Mouse (Mus musculus) embryonic facial prominence, embryonic 12.5 days (tissue): ENCODE measurements around the gene Ppp6r2. TPM values are rescaled to one million over a fixed set of nuclear protein-coding genes. Genes with fewer than 3 reads are reported as not detected.

Experiments
- microRNA-seq: library from miRNA; unstranded; fragments of <30 nt; microRNA quantifications from one replicate; pipeline ENCODE4, GENCODE M21; 2017
- polyA plus RNA-seq: library from polyadenylated mRNA; unstranded; fragments of >200 nt; fragmentation: Nextera tagmentation; extraction: Ambion mirVana; gene quantifications from 2 replicates; pipeline ENCODE4 v1.2.1, GENCODE M21; 2016

Gene Ppp6r2
- polyA plus RNA-seq, 1 experiment from 2014 or later, result 38.9 TPM

Small RNA genes within 50 kb of the gene (microRNA-seq; reads per million reads assigned to microRNA genes)
- gene Mir6958 (3.3 reads per million, percentile 15 among the genes with 10 or more reads in this experiment), gene Mir6959 (not detected), gene Mir7118 (not detected)

Other genes starting within 250 kb of the Ppp6r2 start
- gene Mlc1, start 232.5 kb upstream of the Ppp6r2 start, polyA plus RNA-seq, result 0.59 and 1.1 TPM in 2 replicates
- gene Mov10l1, start 228.6 kb upstream of the Ppp6r2 start, polyA plus RNA-seq, result 0.38 TPM in 1 of 2 replicates, not detected in the other
- gene Panx2, start 151.8 kb upstream of the Ppp6r2 start, polyA plus RNA-seq, result 0.45 and 0.46 TPM in 2 replicates
- gene Trabd, start 136.4 kb upstream of the Ppp6r2 start, polyA plus RNA-seq, result 49.1 and 50.9 TPM in 2 replicates
- 21.0 and 22.3 TPM in 2 replicates for gene Selenoo, start 122.5 kb upstream of the Ppp6r2 start, polyA plus RNA-seq
- 20.7 and 23.8 TPM in 2 replicates for gene Tubgcp6, start 88.4 kb upstream of the Ppp6r2 start, polyA plus RNA-seq
- gene Hdac10, start 82.9 kb upstream of the Ppp6r2 start, polyA plus RNA-seq, result 20.1 and 21.6 TPM in 2 replicates
- 7.5 and 7.6 TPM in 2 replicates for gene Mapk12, start 70.8 kb upstream of the Ppp6r2 start, polyA plus RNA-seq
- gene Mapk11, start 61.9 kb upstream of the Ppp6r2 start, polyA plus RNA-seq, result 14.0 and 16.4 TPM in 2 replicates
- 169 and 182 TPM in 2 replicates for gene Plxnb2, start 30.8 kb upstream of the Ppp6r2 start, polyA plus RNA-seq
- 30.2 and 30.3 TPM in 2 replicates for gene Dennd6b, start 15.1 kb upstream of the Ppp6r2 start, polyA plus RNA-seq
- gene Sbf1, start 103.8 kb downstream of the Ppp6r2 start, polyA plus RNA-seq, result 60.9 and 61.6 TPM in 2 replicates
- 0.18 TPM in 1 of 2 replicates, not detected in the other for gene Adm2, start 111.2 kb downstream of the Ppp6r2 start, polyA plus RNA-seq
- gene Miox, start 122.8 kb downstream of the Ppp6r2 start, polyA plus RNA-seq, result not detected in 2 replicates
- gene Lmf2, start 144.1 kb downstream of the Ppp6r2 start, polyA plus RNA-seq, result 54.5 and 58.8 TPM in 2 replicates
- 171 and 177 TPM in 2 replicates for gene Ncaph2, start 144.2 kb downstream of the Ppp6r2 start, polyA plus RNA-seq
- gene Sco2, start 162.3 kb downstream of the Ppp6r2 start, polyA plus RNA-seq, result 5.5 and 6.2 TPM in 2 replicates
- gene Tymp, start 165.5 kb downstream of the Ppp6r2 start, polyA plus RNA-seq, result 1.2 and 1.5 TPM in 2 replicates
- gene Odf3b, start 167.7 kb downstream of the Ppp6r2 start, polyA plus RNA-seq, result 0.27 and 0.51 TPM in 2 replicates
- gene Klhdc7b, start 173.4 kb downstream of the Ppp6r2 start, polyA plus RNA-seq, result 0.11 TPM in 1 of 2 replicates, not detected in the other
- not detected in 2 replicates for gene Syce3, start 198.9 kb downstream of the Ppp6r2 start, polyA plus RNA-seq
- gene Cpt1b, start 214.3 kb downstream of the Ppp6r2 start, polyA plus RNA-seq, result 0.39 and 0.58 TPM in 2 replicates
- 3.5 and 4.7 TPM in 2 replicates for gene C730034F03Rik, start 218.0 kb downstream of the Ppp6r2 start, polyA plus RNA-seq
- 0.22 TPM in 1 of 2 replicates, not detected in the other for gene Gm44502, start 218.1 kb downstream of the Ppp6r2 start, polyA plus RNA-seq
- 60.2 and 68.7 TPM in 2 replicates for gene Chkb, start 218.4 kb downstream of the Ppp6r2 start, polyA plus RNA-seq
- gene Mapk8ip2, start 242.4 kb downstream of the Ppp6r2 start, polyA plus RNA-seq, result 8.2 and 10.0 TPM in 2 replicates